Mouse (Mus musculus): ENCODE results near the gene Il1f8. TPM values are rescaled to one million over a fixed set of nuclear protein-coding genes. Genes with fewer than 3 reads are reported as not detected.
"Not testable (repeated sequence)": the region's sequence is repeated elsewhere in the genome, so short reads cannot be mapped to it uniquely, and the experiment has no call there.

The Il1f8 gene
- polyA plus RNA-seq (2014; fragmentation: Nextera tagmentation; extraction: Ambion mirVana): not detected in 2 replicates

DNA sequence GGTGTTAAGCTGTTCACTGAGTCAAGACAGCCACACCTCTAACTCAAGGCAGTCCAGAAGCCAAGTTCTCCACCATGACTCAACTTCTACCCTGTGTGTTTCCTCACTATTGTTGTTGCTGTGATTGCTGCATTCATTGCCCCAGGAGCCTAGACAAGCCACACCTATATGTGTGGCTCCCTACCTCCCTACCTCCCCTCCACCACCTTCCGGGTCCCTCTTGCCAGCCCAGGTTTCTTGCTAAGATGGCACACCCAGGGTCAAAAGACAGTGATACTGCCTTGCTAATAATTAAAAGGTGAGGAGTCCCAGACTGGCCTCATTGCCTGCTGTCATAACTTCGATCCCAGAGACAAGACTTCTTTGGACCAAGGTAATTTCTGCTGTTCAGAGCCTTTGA, at the start of gene Il1f8:
TSS of gene Il1f8 (plus strand) at position 301 of the 400 bp plus-strand sequence.
- Histone ChIP-seq H3K9ac (ENCODE audit: low read length) (no peak within 1 kb of the TSS), H3K36me3 (ENCODE audit: control insufficient read depth, insufficient read depth, low read length) (no peaks in the 10 kb centered on the region), H3K27ac (ENCODE audit: low read depth, low read length) (no peak within 1 kb of the TSS), H3K4me2 (ENCODE audit: low read depth, low read length, severe bottlenecking) (no peak within 1 kb of the TSS), H3K9me3 (ENCODE audit: control insufficient read depth, low read length) (no peaks in the 10 kb centered on the region), H3K4me3 (ENCODE audit: low read depth, low read length) (no peak within 1 kb of the TSS), H3K4me1 (replicated peaks; ENCODE audit: control insufficient read depth, insufficient read depth, low read length) (no peaks in the 10 kb centered on the region), H3K27me3 (ENCODE audit: control insufficient read depth, insufficient read depth, low read length) (no peaks in the 10 kb centered on the region)
- no peak for ATAC-seq (replicated peaks; ENCODE audit: low FRiP score)
- 82% methylated on average over 2 of the region's 2 CpGs for WGBS
- no peak for DNase-seq (ENCODE audit: low spot score)

DNA sequence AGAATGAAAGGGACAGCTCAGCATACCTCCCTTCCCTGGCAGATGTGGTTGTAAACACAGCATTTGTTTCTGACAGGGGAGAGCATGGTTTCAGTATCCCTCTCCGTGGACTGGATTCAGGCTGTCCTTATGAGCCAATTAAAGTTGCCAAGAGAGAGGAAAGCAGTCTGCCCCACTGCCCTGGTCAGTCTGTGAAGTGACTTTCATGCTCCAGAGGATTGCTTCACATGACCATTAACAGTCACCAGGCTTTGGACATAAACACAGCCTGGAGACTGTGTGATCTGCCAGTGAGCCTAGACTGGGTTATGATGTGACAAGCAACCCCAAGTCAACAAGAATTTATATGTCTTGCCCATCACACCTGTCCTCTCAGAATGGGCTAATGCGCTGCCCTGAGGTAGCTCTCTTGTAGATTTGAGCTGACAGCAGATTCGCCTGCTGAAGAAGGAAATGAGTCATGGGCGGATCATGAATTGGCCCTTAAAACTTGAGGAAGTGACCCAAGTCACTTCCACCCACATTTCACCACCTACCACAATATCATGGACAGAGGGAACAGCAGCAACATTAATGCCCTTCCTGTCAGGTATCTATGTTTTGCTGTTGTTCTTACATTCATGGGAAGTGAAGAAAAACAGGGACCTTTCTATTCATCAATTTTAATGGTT, 49.2 kb upstream of the Il1f8 start:
- Histone ChIP-seq H3K4me1 (replicated peaks; ENCODE audit: control insufficient read depth, insufficient read depth, low read length) (no peaks in the 10 kb centered on the region), H3K27me3 (ENCODE audit: control insufficient read depth, insufficient read depth, low read length) (no peaks in the 10 kb centered on the region), H3K9me3 (ENCODE audit: control insufficient read depth, low read length) (no peaks in the 10 kb centered on the region), H3K4me3 (ENCODE audit: low read depth, low read length) (no peak overlapping the region), H3K36me3 (ENCODE audit: control insufficient read depth, insufficient read depth, low read length) (no peaks in the 10 kb centered on the region), H3K9ac (ENCODE audit: low read length) (no peak overlapping the region), H3K27ac (ENCODE audit: low read depth, low read length) (no peak overlapping the region), H3K4me2 (ENCODE audit: low read depth, low read length, severe bottlenecking) (no peak overlapping the region)
- DNase-seq (ENCODE audit: low spot score) (no peak), ATAC-seq (replicated peaks; ENCODE audit: low FRiP score) (no peak)
- 88% methylated on average over 4 of the region's 4 CpGs for WGBS

DNA sequence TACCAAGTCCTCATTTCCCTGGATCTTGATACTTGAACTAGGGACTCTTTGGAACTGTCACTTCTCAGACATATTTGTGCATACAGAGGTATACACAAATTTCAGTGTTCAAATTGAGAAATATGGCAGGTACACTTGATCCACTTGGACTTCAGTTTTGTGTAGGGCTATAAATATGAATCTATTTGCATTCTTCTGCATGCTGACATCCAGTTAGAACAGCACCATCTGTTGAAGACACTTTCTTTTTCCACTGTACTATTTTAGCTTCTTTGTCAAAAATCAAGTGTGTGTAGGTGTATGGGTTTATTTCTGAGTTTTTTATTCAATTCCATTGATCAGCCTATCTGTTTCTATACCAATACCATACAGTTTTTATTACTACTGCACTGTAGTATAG, 43.9 kb upstream of the Il1f8 start:
- H3K27ac ChIP-seq (ENCODE audit: low read depth, low read length): no peak overlapping the region
- ATAC-seq (replicated peaks; ENCODE audit: low FRiP score): no peak

DNA sequence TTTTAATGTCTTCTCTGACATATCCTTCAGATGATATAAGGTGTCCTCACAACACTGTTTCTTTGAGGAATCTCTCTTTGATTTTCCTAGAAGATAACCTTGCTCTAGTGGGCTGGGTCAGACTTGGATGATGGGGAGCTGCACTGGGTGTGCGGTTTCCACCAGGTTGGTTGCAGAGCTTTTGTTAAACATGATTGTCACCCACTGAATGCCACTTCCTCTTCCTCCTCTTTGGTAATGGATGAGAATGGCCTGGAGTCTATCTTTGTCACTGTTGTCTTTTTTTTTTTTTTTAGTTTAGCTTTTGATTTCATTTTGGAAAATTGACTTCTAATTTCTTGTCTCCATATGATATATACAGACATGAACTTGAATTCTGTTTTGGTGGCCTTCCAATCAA, 18.6 kb upstream of the Il1f8 start:
- no peaks in the 10 kb centered on the region for H3K9me3 ChIP-seq (ENCODE audit: control insufficient read depth, low read length)
- H3K27ac ChIP-seq (ENCODE audit: low read depth, low read length): no peak overlapping the region
- H3K36me3 ChIP-seq (ENCODE audit: control insufficient read depth, insufficient read depth, low read length): no peaks in the 10 kb centered on the region
- no peak overlapping the region for H3K4me2 ChIP-seq (ENCODE audit: low read depth, low read length, severe bottlenecking)
- ATAC-seq (replicated peaks; ENCODE audit: low FRiP score) (no peak), DNase-seq (ENCODE audit: low spot score) (no peak)
- H3K9ac ChIP-seq (ENCODE audit: low read length): no peak overlapping the region
- WGBS: 79% methylated on average over 1 of the region's 1 CpGs
- no peak overlapping the region for H3K4me3 ChIP-seq (ENCODE audit: low read depth, low read length)
- H3K4me1 ChIP-seq (replicated peaks; ENCODE audit: control insufficient read depth, insufficient read depth, low read length): no peaks in the 10 kb centered on the region
- no peaks in the 10 kb centered on the region for H3K27me3 ChIP-seq (ENCODE audit: control insufficient read depth, insufficient read depth, low read length)

More for the DNA sequence above, 43.9 kb upstream of the Il1f8 start:
- Histone ChIP-seq H3K9ac (ENCODE audit: low read length) (no peak overlapping the region), H3K36me3 (ENCODE audit: control insufficient read depth, insufficient read depth, low read length) (no peaks in the 10 kb centered on the region), H3K9me3 (ENCODE audit: control insufficient read depth, low read length) (no peaks in the 10 kb centered on the region), H3K27me3 (ENCODE audit: control insufficient read depth, insufficient read depth, low read length) (no peaks in the 10 kb centered on the region), H3K4me1 (replicated peaks; ENCODE audit: control insufficient read depth, insufficient read depth, low read length) (no peaks in the 10 kb centered on the region), H3K4me2 (ENCODE audit: low read depth, low read length, severe bottlenecking) (no peak overlapping the region), H3K4me3 (ENCODE audit: low read depth, low read length) (no peak overlapping the region)
- no peak for DNase-seq (ENCODE audit: low spot score)

DNA sequence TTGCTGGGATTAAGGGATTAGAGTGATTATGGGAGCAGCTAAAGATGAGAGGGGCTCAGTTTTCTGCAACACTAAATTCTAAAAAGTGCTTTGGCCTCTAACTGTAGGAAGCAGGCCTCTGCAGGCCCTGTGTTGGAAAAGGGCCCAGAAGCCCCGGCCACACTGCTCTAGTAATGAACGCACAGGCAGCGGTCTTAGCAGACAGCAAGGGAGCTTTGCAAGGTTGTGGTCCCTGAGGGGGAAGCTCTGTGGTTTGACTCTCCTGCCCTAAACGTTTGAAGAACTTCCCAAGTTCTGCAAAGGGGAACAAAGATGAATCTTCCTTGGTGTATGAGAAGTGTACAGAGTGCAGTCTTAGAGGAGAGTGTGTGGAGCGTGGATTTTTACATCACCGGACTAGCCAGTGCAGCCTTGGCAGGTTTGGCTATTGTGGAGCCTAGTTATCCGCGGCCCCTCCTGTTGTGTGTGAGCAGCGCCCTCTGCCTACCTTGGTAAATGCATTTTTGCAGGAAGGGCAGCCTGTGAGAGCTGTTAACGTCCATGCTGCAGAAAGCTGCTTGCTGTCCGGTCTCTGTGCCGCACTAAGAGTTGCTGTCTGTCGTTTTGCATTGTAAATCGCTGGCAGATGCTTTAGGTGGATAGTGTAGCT, 28.8 kb downstream of the Il1f8 start:
- not testable (repeated sequence) for H3K9ac ChIP-seq (ENCODE audit: low read length); H3K27ac ChIP-seq (ENCODE audit: low read depth, low read length); H3K4me1 ChIP-seq (replicated peaks; ENCODE audit: control insufficient read depth, insufficient read depth, low read length); H3K4me3 ChIP-seq (ENCODE audit: low read depth, low read length); H3K36me3 ChIP-seq (ENCODE audit: control insufficient read depth, insufficient read depth, low read length); H3K9me3 ChIP-seq (ENCODE audit: control insufficient read depth, low read length); H3K27me3 ChIP-seq (ENCODE audit: control insufficient read depth, insufficient read depth, low read length)
- WGBS: 17% methylated on average over 14 of the region's 14 CpGs
- ATAC-seq (replicated peaks; ENCODE audit: low FRiP score) (peak; percentile 87), DNase-seq (ENCODE audit: low spot score) (peak; percentile 74)
- H3K4me2 ChIP-seq (ENCODE audit: low read depth, low read length, severe bottlenecking): 0 out of 2 replicates have a peak overlapping the region, but pooled peaks have one; percentile 11

DNA sequence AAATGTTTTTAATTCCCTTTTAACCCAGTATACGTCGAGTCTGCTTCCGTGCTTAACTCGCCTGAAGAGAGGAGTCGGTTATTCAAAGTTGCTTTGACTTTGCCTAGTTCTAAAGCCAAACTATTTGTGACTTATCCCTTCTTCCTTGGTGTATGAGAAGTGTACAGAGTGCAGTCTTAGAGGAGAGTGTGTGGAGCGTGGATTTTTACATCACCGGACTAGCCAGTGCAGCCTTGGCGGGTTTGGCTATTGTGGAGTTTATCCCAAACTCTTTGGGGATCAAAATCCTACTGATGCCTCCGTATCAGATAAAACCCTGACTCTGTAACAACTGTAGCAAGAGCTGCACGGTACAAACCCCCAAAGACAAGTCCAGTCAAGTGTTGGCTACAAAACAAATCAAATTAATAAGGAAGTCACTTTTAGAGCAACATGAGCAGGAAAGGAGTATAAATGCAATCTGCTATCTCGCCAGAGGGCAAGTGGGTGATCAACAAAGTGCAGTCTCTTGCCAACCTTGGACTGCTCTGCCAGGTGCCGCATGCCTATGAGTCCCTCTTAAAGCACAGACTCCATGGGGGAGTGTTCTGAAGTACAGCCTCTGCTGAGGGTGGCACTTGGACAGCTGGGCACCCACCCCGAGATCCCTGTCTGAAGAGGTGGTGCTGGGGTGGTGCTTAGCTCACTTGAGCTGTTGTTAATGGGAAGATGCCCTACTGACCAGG, 29.6 kb downstream of the Il1f8 start:
- ATAC-seq (replicated peaks; ENCODE audit: low FRiP score): 0 out of 2 replicates have a peak, but pooled peaks have one; percentile 23
- not testable (repeated sequence) for DNase-seq (ENCODE audit: low spot score); H3K9me3 ChIP-seq (ENCODE audit: control insufficient read depth, low read length); H3K4me1 ChIP-seq (replicated peaks; ENCODE audit: control insufficient read depth, insufficient read depth, low read length); H3K27me3 ChIP-seq (ENCODE audit: control insufficient read depth, insufficient read depth, low read length); H3K4me3 ChIP-seq (ENCODE audit: low read depth, low read length); H3K4me2 ChIP-seq (ENCODE audit: low read depth, low read length, severe bottlenecking); H3K27ac ChIP-seq (ENCODE audit: low read depth, low read length); H3K36me3 ChIP-seq (ENCODE audit: control insufficient read depth, insufficient read depth, low read length); H3K9ac ChIP-seq (ENCODE audit: low read length)
- WGBS: 65% methylated on average over 13 of the region's 13 CpGs

DNA sequence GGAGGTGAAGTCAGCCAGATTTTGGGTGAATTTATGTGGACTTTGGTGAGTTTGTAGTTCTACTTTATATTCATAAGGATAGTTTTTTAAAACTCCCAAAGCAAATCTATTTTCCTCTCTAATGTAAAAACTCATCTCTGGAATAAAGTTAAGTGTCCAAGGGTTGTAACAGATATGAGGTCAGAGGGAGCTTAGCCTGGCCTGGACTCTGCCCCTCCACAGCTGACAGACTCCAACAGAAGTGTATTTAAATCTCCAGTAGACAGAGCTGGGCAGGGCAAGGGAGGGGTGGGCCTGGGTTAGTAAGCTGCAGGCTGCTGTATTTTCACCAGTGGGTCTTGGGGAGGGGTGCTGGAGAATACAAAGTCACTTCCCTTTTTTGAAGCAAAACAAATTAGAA, 31.1 kb downstream of the Il1f8 start:
- not testable (repeated sequence) for H3K4me1 ChIP-seq (replicated peaks; ENCODE audit: control insufficient read depth, insufficient read depth, low read length); H3K36me3 ChIP-seq (ENCODE audit: control insufficient read depth, insufficient read depth, low read length); H3K9me3 ChIP-seq (ENCODE audit: control insufficient read depth, low read length); H3K9ac ChIP-seq (ENCODE audit: low read length); H3K27me3 ChIP-seq (ENCODE audit: control insufficient read depth, insufficient read depth, low read length); H3K4me3 ChIP-seq (ENCODE audit: low read depth, low read length); DNase-seq (ENCODE audit: low spot score); ATAC-seq (replicated peaks; ENCODE audit: low FRiP score); H3K27ac ChIP-seq (ENCODE audit: low read depth, low read length); H3K4me2 ChIP-seq (ENCODE audit: low read depth, low read length, severe bottlenecking)

DNA sequence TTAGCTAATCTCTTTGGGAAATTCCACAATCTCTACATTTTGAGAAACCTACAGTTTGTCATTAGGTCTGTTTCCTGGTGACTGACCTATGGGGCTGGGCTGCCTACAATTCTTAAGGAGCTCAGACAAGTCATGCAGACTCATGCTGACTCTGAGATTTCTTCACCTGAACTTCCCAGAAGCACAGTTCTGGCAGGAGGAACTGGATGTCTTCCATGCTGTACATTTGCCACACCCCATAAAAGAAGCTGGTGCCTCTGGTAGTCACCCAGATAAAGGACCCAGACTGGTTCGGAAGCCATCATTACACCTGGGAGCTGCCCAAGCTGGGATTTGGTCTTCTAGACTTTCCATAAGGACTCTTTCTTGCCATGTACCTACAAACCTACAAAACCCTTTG, 33.2 kb downstream of the Il1f8 start, which contains the start of gene Il1f9:
TSS of gene Il1f9 (plus strand) at position 301 of the 400 bp plus-strand sequence.
- no peak for DNase-seq (ENCODE audit: low spot score)
- no peaks in the 10 kb centered on the region for H3K4me1 ChIP-seq (replicated peaks; ENCODE audit: control insufficient read depth, insufficient read depth, low read length)
- no peak within 1 kb of the TSS for H3K4me3 ChIP-seq (ENCODE audit: low read depth, low read length)
- H3K36me3 ChIP-seq (ENCODE audit: control insufficient read depth, insufficient read depth, low read length): no peaks in the 10 kb centered on the region
- no peaks in the 10 kb centered on the region for H3K9me3 ChIP-seq (ENCODE audit: control insufficient read depth, low read length)
- no peak for ATAC-seq (replicated peaks; ENCODE audit: low FRiP score)
- H3K27me3 ChIP-seq (ENCODE audit: control insufficient read depth, insufficient read depth, low read length): no peaks in the 10 kb centered on the region
- H3K27ac ChIP-seq (ENCODE audit: low read depth, low read length): no peak within 1 kb of the TSS
- no peak within 1 kb of the TSS for H3K4me2 ChIP-seq (ENCODE audit: low read depth, low read length, severe bottlenecking)
- H3K9ac ChIP-seq (ENCODE audit: low read length): no peak within 1 kb of the TSS
- 77% methylated on average over 1 of the region's 1 CpGs for WGBS

Measured in forebrain, embryonic 11.5 days (tissue).